Mouse (Mus musculus) embryonic fibroblast, embryonic 13.5 days (primary cell): ENCODE results near the gene Acer3. TPM values are rescaled to one million over a fixed set of nuclear protein-coding genes. Genes with fewer than 3 reads are reported as not detected.

Source experiments
- H3K27ac ChIP-seq: 2 replicates; pipeline ENCODE4 v1.5.1; 2012; ENCODE audit warnings: low read length, control low read depth, inconsistent platforms; ENCODE audit not compliant: insufficient read depth
- H3K4me1 ChIP-seq: 2 replicates; pipeline ENCODE4 v1.6.1; 2011; ENCODE audit warnings: low read length; ENCODE audit not compliant: control insufficient read depth, insufficient read depth
- H3K4me3 ChIP-seq: 2 replicates; pipeline ENCODE4 v1.5.1; 2011; ENCODE audit warnings: mild to moderate bottlenecking, control low read depth, low read length; ENCODE audit not compliant: insufficient read depth
- CTCF ChIP-seq: IDR thresholded peaks from 2 replicates; pipeline ENCODE4 v1.5.1; 2011; ENCODE audit warnings: mild to moderate bottlenecking, control low read depth, low read length, moderate library complexity, borderline replicate concordance; ENCODE audit not compliant: insufficient read depth
- POLR2A ChIP-seq: IDR thresholded peaks from 2 replicates; pipeline ENCODE4 v1.6.1; 2011; ENCODE audit warnings: low read depth, mild to moderate bottlenecking, control low read depth, low read length, moderate library complexity
- polyA plus RNA-seq: library from polyadenylated mRNA; stranded (reverse); fragments of >200 nt; gene quantifications from 2 replicates; pipeline ENCODE4 v1.2.4, GENCODE M21; 2011; ENCODE audit warnings: low read depth; ENCODE audit not compliant: missing spikeins, insufficient read length

Gene Acer3
- polyA plus RNA-seq, 1 experiment, result 40.3 TPM

GRCm38 (mm10) chr7:98341475-98341874 is 20.5 kb upstream of the Acer3 start:
- no peak overlapping the region for H3K27ac ChIP-seq
- TF ChIP-seq CTCF (peak; percentile 41; the same call in 1 of the 2 replicates), POLR2A (0 out of 2 replicates have a peak, but pooled peaks have one; percentile 35)
- peak overlapping the region; percentile 16 for H3K4me3 ChIP-seq
- no peaks in the 10 kb centered on the region for H3K4me1 ChIP-seq

GRCm38 (mm10) chr7:98340343-98340742 is 19.3 kb upstream of the Acer3 start:
- Histone ChIP-seq H3K27ac (no peak overlapping the region), H3K4me1 (no peaks in the 10 kb centered on the region), H3K4me3 (no peak overlapping the region)
- TF ChIP-seq POLR2A, result no peak
- no peak for TF ChIP-seq CTCF

GRCm38 (mm10) chr7:98333987-98334386 is 13.0 kb upstream of the Acer3 start:
- no peak overlapping the region for H3K4me3 ChIP-seq
- no peak overlapping the region for H3K27ac ChIP-seq
- peaks cover 7% of the 10 kb centered on the region for H3K4me1 ChIP-seq
- TF ChIP-seq POLR2A (no peak), CTCF (no peak)

- Histone ChIP-seq H3K4me3 (no peak overlapping the region), H3K4me1 (peaks cover 7% of the 10 kb centered on the region), H3K27ac (no peak overlapping the region)
- no peak for TF ChIP-seq POLR2A
- no peak for TF ChIP-seq CTCF
These were observed 12.5 kb upstream of the Acer3 start for GRCm38 (mm10) chr7:98333507-98333906.

- TF ChIP-seq POLR2A, result no peak
- no peak for TF ChIP-seq CTCF
- Histone ChIP-seq H3K4me3 (no peak overlapping the region), H3K4me1 (peaks cover 7% of the 10 kb centered on the region), H3K27ac (no peak overlapping the region)
These were observed 11.8 kb upstream of the Acer3 start for GRCm38 (mm10) chr7:98332678-98333397.

GRCm38 (mm10) chr7:98331932-98332331 is 10.9 kb upstream of the Acer3 start:
- Histone ChIP-seq H3K4me3 (no peak overlapping the region), H3K4me1 (peaks cover 7% of the 10 kb centered on the region), H3K27ac (no peak overlapping the region)
- no peak for TF ChIP-seq POLR2A
- no peak for TF ChIP-seq CTCF

GRCm38 (mm10) chr7:98330375-98331002 is 9.5 kb upstream of the Acer3 start:
- Histone ChIP-seq H3K27ac (no peak overlapping the region), H3K4me1 (peaks cover 7% of the 10 kb centered on the region), H3K4me3 (no peak overlapping the region)
- TF ChIP-seq CTCF (no peak), POLR2A (no peak)

- TF ChIP-seq CTCF (no peak), POLR2A (no peak)
- Histone ChIP-seq H3K27ac (no peak overlapping the region), H3K4me3 (no peak overlapping the region), H3K4me1 (peaks cover 7% of the 10 kb centered on the region)
These were observed 8.8 kb upstream of the Acer3 start for GRCm38 (mm10) chr7:98329651-98330374.

- TF ChIP-seq CTCF, result no peak
- TF ChIP-seq POLR2A, result no peak
- peaks cover 11% of the 10 kb centered on the region for H3K4me1 ChIP-seq
- no peak overlapping the region for H3K27ac ChIP-seq
- no peak overlapping the region for H3K4me3 ChIP-seq
These were observed 7.3 kb upstream of the Acer3 start for GRCm38 (mm10) chr7:98328311-98328710.
